Mouse (Mus musculus) left cerebral cortex, adult 11 months (tissue): ENCODE measurements at regions not wholly inside any gene's neighbourhood (a gene's known extent, or its start where the extent isn't known, plus 50 kb on each side); places are given as distances from the start of the nearest gene placed in this dataset.
"Not testable (repeated sequence)": the region's sequence is repeated elsewhere in the genome, so short reads cannot be mapped to it uniquely, and the experiment has no call there.

Source experiments
- DNase-seq: peaks from one replicate; pipeline ENCODE4 v3.0.0; 2022; ENCODE audit warnings: low spot score

GRCm38 (mm10) chr11:93653401-93653800 is 232.2 kb downstream of the Utp18 start:
- no peak for DNase-seq

GRCm38 (mm10) chr11:93651966-93652365 is 233.6 kb downstream of the Utp18 start:
- not testable (repeated sequence) for DNase-seq
